Mouse (Mus musculus): ENCODE results near the gene Nrxn2.

The Nrxn2 gene

GRCm38 (mm10) chr19:6494504-6495170 lies 76.1 kb downstream of the Nrxn2 start:
- DNase-seq (ENCODE audit: low spot score) = no peak

- no peak for DNase-seq (ENCODE audit: low spot score)
Observed at GRCm38 (mm10) chr19:6495714-6496113, 77.2 kb downstream of the Nrxn2 start.

- DNase-seq (ENCODE audit: low spot score) = no peak
Observed at GRCm38 (mm10) chr19:6496462-6497149, 78.1 kb downstream of the Nrxn2 start.

GRCm38 (mm10) chr19:6497150-6497801 lies 78.7 kb downstream of the Nrxn2 start:
- no peak for DNase-seq (ENCODE audit: low spot score)

- DNase-seq (ENCODE audit: low spot score) = no peak
Observed at GRCm38 (mm10) chr19:6497803-6498202, 79.3 kb downstream of the Nrxn2 start.

GRCm38 (mm10) chr19:6498350-6499131 lies 80.0 kb downstream of the Nrxn2 start:
- DNase-seq (ENCODE audit: low spot score) = no peak

GRCm38 (mm10) chr19:6499860-6500635 lies 81.5 kb downstream of the Nrxn2 start:
- DNase-seq (ENCODE audit: low spot score) = no peak

GRCm38 (mm10) chr19:6500636-6501025 lies 82.1 kb downstream of the Nrxn2 start:
- DNase-seq (ENCODE audit: low spot score) = no peak

- no peak for DNase-seq (ENCODE audit: low spot score)
Observed at GRCm38 (mm10) chr19:6502035-6502541, 83.6 kb downstream of the Nrxn2 start.

- no peak for DNase-seq (ENCODE audit: low spot score)
Observed at GRCm38 (mm10) chr19:6502543-6503319, 84.2 kb downstream of the Nrxn2 start.

- no peak for DNase-seq (ENCODE audit: low spot score)
Observed at GRCm38 (mm10) chr19:6503926-6504655, 85.6 kb downstream of the Nrxn2 start.

GRCm38 (mm10) chr19:6504656-6505045 lies 86.1 kb downstream of the Nrxn2 start:
- no peak for DNase-seq (ENCODE audit: low spot score)

GRCm38 (mm10) chr19:6507393-6507792 lies 88.9 kb downstream of the Nrxn2 start:
- DNase-seq (ENCODE audit: low spot score) = no peak

GRCm38 (mm10) chr19:6509881-6510280 lies 91.3 kb downstream of the Nrxn2 start:
- no peak for DNase-seq (ENCODE audit: low spot score)

- no peak for DNase-seq (ENCODE audit: low spot score)
Observed at GRCm38 (mm10) chr19:6510546-6510945, 92.0 kb downstream of the Nrxn2 start.

GRCm38 (mm10) chr19:6513389-6514139 lies 95.0 kb downstream of the Nrxn2 start:
- no peak for DNase-seq (ENCODE audit: low spot score)

- DNase-seq (ENCODE audit: low spot score) = no peak
Observed at GRCm38 (mm10) chr19:6514940-6515339, 96.4 kb downstream of the Nrxn2 start.

- DNase-seq (ENCODE audit: low spot score) = no peak
Observed at GRCm38 (mm10) chr19:6515448-6515847, 96.9 kb downstream of the Nrxn2 start.

GRCm38 (mm10) chr19:6516153-6516552 lies 97.6 kb downstream of the Nrxn2 start:
- DNase-seq (ENCODE audit: low spot score) = no peak
